Mouse (Mus musculus) adrenal gland, adult 18-20 months (tissue): ENCODE data around the gene Cul4b. TPM values are rescaled to one million over a fixed set of nuclear protein-coding genes. Genes with fewer than 3 reads are reported as not detected.
A peak's percentile ranks its signal among the peaks of the same experiment; 100 is the strongest.
"Not testable (repeated sequence)": the region's sequence is repeated elsewhere in the genome, so short reads cannot be mapped to it uniquely, and the experiment has no call there.

ENCODE experiments used
- DNase-seq, 2 experiments: peaks; one replicate each; pipeline ENCODE4 v3.0.0; 2021 to 2022; ENCODE audit warnings: low spot score in 2 of 2
- long read RNA-seq, 2 experiments: library from polyadenylated mRNA; stranded (forward); transcript quantifications; one replicate each; pipeline ENCODE4 v2.0.0; 2021
- total RNA-seq, 2 experiments: library from RNA; stranded (reverse); gene quantifications; 1 replicate in 1 of 2; 2 replicates in 1 of 2; pipeline ENCODE4 v1.2.3; 2021

The Cul4b gene
- 10 to 100 TPM; 31.6 to 33.8 TPM for total RNA-seq
- long read RNA-seq, experiment 1, partial matches to known transcripts = 14 of 17 reads
- long read RNA-seq, experiment 1, other reads (novel, unspliced or antisense) = 0 of 17 reads
- long read RNA-seq, experiment 2, transcript Cul4b-201 (20 exons, 3,354 nt) = major isoform, 7 of 35 reads
- long read RNA-seq, experiment 2, partial matches to known transcripts = 26 of 35 reads
- long read RNA-seq, experiment 2, other reads (novel, unspliced or antisense) = 2 of 35 reads

GRCm38 (mm10) chrX:38576078-38576477 is at the start of gene Cul4b:
Cul4b (minus strand) TSS chrX:38576196.
- no peak for DNase-seq

- DNase-seq = peak; percentile 6 to 17
Measured at GRCm38 (mm10) chrX:38600995-38601369, 25.0 kb upstream of the Cul4b start.

- DNase-seq = peak; percentile 39 to 40
Measured at GRCm38 (mm10) chrX:38600177-38600994, 24.4 kb upstream of the Cul4b start, which contains the start of gene Mcts1. Mcts1 (plus strand) TSS chrX:38600578.

GRCm38 (mm10) chrX:38593180-38593889 is 17.3 kb upstream of the Cul4b start:
- DNase-seq = no peak

- no peak for DNase-seq
Measured at GRCm38 (mm10) chrX:38591749-38592148, 15.8 kb upstream of the Cul4b start.

- no peak for DNase-seq
Measured at GRCm38 (mm10) chrX:38589827-38590226, 13.8 kb upstream of the Cul4b start.

- no peak for DNase-seq
Measured at GRCm38 (mm10) chrX:38583261-38583660, 7.3 kb upstream of the Cul4b start.

GRCm38 (mm10) chrX:38581140-38581539 is 5.1 kb upstream of the Cul4b start:
- no peak for DNase-seq

- no peak for DNase-seq
Measured at GRCm38 (mm10) chrX:38566521-38567205, 9.3 kb downstream of the Cul4b start.

GRCm38 (mm10) chrX:38565176-38565542 is 10.8 kb downstream of the Cul4b start:
- DNase-seq = no peak

- peak; percentile 76 to 78 for DNase-seq
Measured at GRCm38 (mm10) chrX:38564542-38565175, 11.3 kb downstream of the Cul4b start.

GRCm38 (mm10) chrX:38563941-38564541 is 12.0 kb downstream of the Cul4b start:
- DNase-seq = peak; percentile 12 to 21

- DNase-seq = no peak
Measured at GRCm38 (mm10) chrX:38553255-38553654, 22.7 kb downstream of the Cul4b start.

GRCm38 (mm10) chrX:38514556-38514955 is 61.4 kb downstream of the Cul4b start:
- DNase-seq = peak; percentile 16 to 28

GRCm38 (mm10) chrX:38504846-38505245 is 71.2 kb downstream of the Cul4b start:
- peak; percentile 22 to 30 for DNase-seq

GRCm38 (mm10) chrX:38502182-38502581 is 73.8 kb downstream of the Cul4b start:
- not testable (repeated sequence) for DNase-seq

GRCm38 (mm10) chrX:38485464-38485863 is 90.5 kb downstream of the Cul4b start:
- DNase-seq = not testable (repeated sequence)
